Mouse (Mus musculus): ENCODE results near the gene Gm648.
"Not testable (repeated sequence)": the region's sequence is repeated elsewhere in the genome, so short reads cannot be mapped to it uniquely, and the experiment has no call there.

The Gm648 gene

DNA sequence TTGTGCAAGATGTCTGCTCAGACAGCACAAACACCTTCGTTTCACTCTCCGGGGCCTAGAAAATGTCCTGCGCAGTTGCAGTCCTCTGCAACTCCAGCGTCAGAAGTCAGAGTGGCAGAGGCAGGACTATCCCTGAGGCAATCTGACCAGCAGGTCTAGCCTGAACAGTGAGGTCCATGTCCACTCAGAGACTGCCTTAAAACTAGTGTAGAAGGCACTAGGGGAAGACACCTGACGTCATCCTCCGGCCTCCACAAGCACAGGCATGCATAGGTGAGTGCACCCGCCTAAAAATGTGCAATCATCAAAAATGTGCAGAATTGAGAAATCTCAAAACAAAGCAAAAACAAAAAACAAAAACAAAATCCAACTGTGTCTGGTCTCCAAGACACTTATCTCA lies at the start of gene Gm648:
Gene Gm648 (minus strand): TSS at position 101 of the 400 bp plus-strand sequence.
- DNase-seq: no peak

DNA sequence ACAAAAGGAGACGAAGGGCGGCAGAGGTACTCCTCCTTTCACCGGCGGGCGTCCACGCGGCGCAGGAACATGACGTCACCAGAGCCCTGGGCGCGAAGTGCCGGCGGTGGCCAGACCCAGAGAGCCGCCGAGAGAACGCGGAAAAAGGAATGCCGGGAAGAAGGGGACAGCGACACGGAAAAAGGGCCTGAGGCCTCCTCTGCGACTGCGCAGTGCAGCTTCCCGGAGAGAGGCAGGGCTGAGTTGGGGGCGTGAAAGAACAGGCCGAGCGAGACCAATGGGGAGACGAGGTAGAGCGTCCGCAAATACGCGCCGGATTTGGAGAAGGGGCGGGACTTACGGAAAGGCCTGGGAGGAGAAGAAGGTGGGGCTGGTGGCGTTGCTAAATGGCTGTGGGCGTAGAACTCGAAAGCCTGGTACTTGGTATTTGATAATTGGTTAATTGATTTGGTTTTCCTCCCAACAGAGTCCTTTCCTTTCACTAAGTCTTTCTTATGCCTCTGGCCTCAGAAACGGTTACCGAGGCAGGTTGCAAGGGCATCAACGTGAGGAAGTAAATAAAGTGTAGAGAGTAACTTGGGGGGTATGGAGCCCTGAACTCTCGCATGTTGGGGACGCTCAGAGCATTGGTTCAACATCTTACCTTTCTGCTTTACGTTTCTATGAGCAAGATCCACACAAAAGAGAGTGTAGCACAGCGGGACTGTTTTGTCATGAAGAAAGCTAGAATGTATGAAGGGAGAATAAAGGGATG lies 48.7 kb upstream of the Gm648 start, which contains the start of gene Mmgt1:
Gene Mmgt1 (minus strand): TSS at position 183 of the 754 bp plus-strand sequence.
- DNase-seq: peak; percentile 94

DNA sequence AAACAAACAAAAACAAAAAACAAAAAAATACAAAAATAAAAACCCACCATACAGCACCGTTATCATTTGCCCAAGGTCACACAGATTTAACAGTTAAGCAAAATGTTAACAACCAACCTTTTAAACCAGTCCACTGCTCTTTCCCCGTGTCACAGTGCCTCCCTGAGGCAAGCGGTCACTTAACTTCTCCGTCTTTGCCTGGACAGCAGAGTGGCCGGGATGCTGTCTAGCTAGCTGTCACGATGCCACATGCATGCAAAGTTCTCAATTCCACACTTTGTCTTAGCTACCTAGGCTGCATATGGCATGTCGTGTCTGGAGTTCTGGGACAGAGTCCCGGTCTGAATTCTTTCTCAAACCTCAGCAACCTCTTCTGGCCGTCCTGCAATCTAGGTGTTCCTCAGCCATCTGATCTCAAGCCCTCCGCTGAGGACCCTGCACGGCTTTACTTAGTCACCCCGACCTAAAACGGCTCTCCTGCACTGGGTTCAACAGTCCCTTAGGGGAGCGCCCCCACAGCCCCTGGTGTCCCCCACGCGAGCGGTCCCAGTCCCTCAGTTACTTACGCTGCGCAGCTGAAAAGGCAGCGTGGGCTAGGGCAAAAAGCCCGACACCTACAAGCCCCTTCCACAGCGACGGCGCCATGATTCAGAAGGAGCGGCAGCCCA lies 47.9 kb upstream of the Gm648 start:
- peak; percentile 19 for DNase-seq

DNA sequence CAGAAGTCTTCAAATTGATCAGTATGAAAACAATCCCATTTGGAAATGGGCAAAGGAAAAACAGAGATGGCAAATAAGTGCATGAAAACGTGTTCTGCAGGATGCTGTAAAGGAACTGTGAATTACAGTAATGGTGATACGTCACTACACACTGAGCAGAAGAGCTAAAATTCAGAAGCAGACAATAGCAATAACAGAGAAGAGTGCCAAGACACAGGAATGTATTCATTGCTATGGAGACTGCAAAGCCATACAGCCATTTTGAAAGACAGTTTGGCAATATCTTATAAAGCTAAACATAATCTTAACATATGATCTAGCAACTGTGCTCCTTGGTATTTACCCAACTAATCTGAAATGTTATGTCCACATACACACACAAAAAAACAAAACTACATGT lies 28.8 kb upstream of the Gm648 start:
- DNase-seq: no peak

DNA sequence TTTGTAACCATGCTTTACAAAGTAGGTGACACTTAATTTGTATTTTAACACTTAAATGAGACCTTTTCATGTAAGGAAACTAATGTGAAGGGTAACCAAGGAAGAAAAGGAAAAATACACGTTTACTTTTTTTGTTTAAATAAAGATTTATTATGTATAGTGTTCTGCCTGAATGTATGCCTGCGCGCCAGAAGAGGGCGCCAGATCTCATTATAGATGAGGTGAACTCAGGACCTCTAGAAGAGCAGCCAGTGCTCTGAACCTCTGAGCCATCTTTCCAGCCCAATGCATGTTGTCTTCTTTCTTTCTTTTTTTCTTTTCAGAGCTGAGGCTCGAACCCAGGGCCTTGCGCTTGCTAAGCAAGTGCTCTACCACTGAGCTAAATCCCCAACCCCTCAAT lies 23.1 kb upstream of the Gm648 start:
- peak; percentile 35 for DNase-seq

DNA sequence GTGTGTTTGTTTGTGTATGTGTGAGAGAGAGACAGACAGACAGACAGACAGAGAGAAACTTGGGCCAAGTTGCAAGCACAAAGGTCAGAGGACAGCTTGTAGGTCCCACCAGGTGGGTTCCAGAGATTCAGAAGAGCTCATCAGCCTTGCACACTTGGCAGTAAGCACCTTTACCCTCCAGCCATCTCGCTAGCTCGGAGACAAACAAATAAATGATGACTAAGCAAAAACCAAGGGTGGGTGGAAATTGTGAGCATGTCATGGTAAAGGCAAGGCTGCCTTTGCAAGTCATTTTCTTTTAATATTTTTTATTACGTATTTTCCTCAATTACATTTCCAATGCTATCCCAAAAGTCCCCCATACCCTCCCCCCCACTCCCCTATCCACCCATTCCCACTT lies 4.2 kb upstream of the Gm648 start:
- no peak for DNase-seq

DNA sequence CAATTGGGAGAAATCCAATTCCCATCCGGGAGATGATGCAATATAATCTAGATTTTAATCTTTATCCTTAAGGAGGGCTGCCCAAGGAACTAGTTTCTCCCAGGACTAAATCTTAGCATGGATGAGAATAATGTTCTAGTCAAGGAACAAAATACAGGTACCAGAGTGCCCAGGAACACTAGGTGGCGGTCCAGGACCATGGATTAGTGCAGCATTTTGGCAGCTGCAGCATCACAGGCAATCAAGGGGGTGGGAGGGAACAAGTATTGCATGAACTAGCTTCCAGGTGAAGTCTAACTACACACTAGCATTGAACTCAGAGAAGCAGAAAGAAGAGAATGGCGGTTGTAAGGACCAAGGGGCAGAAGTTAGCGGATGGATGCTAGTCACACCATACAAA lies 12.2 kb downstream of the Gm648 start:
- DNase-seq: peak; percentile 6

DNA sequence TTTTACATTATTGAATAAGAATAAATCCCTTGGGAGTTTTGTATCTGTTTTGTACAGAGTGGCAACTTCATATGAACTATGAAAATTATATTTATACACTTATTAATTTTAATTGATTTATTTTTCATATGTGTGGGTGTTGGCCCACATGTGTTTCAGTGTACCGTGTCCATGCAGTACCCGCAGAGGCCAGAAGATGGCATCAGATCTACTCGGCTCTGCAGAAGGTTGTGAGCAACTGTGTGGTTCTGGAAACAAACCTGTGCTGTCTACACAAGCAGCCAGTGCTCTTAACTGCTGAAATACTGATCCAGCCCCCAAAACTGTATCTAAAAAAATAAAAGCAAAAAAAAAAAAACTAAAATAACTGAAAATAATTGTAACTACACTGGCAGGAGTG lies 18.1 kb downstream of the Gm648 start:
- peak; percentile 81 for DNase-seq

DNA sequence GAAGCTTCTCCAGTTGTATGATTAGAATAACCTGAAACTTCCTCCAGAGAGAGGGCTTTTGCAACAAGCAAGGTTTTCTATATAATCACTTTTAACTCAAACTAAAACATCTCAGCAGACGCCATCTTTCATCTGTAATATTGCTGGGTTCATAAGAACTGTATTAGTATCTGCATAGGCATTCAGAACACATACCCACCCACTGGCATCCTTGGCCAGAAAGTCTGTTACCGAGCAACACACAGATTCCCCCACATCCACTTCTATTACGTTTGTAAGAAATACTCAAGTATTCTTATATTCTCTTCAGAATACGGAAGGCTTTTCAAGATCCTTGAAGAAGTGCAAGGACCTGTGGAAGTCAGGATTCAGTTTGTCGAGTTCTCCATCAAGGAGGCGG lies 25.0 kb downstream of the Gm648 start, which contains the start of gene Gm10477:
Gene Gm10477 (plus strand): TSS at position 301 of the 400 bp plus-strand sequence.
- not testable (repeated sequence) for DNase-seq

DNA sequence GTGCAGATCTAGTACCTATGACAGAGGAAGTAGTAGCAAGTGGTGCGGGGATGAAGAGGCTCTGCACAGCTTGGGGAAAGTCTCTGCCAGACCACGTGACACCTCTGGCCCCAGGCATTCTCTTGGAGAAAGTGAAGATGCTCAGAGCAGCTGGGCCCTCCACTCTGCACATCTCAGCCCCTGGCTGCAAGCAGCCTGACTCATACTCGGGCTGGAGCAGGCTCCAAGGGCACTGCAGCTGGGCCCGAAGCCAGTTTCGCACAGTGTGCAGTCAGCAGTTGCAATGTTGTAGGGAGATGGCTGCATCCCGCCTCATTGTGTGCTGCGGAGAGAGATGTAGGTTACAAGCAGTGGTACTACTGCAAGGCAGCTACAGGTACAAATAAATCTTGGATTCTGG lies 52.2 kb downstream of the Gm648 start:
- DNase-seq: no peak

All from lung, postnatal 36 days (tissue).